Mouse (Mus musculus): Measurements from ENCODE around the gene Nfatc3. TPM values are rescaled to one million over a fixed set of nuclear protein-coding genes. Genes with fewer than 3 reads are reported as not detected.
"Not testable (repeated sequence)": the region's sequence is repeated elsewhere in the genome, so short reads cannot be mapped to it uniquely, and the experiment has no call there.

Gene Nfatc3
- 6.9 and 7.5 TPM in 2 replicates for polyA plus RNA-seq (2015; fragmentation: Nextera tagmentation; extraction: Ambion mirVana)

DNA sequence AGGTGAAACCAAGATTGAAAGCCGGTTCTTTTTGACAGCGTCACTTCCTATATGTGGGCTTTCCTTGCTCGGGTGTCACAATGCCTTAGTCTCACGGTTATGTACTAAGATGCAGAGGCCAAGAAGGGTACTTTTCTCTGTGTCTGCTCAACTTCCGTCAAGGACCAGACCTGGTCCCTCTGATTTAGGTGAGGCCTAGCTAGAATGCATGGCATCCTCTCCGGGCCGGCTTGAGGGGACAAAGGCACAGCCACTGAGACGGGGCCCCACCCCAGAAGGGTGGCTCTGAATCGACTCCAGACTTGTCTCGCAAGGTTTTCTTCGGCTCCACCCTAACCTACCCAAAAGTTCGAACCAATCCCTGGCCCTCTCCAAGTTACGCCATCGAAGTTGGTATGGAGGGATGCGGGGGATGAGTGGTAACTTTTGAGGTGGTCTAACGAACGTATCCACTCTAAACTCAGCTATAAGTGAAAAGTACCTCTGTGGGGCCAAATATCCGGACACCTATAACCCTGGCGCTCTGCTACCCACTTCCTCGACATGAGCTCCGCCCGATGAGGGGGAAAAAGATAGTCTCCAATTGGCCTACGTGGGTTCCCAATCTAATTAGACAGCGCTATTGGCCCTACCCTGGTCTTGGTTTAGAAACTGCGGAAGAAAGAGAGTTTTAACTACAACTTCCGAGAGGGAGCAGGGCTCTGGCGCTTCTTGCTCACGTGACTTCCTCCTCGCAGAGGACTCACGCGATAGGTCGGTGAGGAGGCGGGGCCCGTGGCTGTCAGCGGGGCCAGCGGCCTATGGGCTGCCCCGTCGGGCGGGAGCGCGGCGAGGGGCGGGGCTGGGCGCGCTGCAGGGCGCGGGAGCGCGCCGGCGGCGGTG, at the start of gene Nfatc3:
Gene Nfatc3 (plus strand): TSS at position 110 of the 882 bp plus-strand sequence.
- Histone ChIP-seq H3K4me3 (replicated peaks) (peak within 1 kb of the TSS; percentile 88), H3K4me2 (replicated peaks) (peak within 1 kb of the TSS; percentile 71), H3K4me1 (peaks cover 22% of the 10 kb centered on the region), H3K9ac (peak within 1 kb of the TSS; percentile 81), H3K27ac (replicated peaks) (peak within 1 kb of the TSS; percentile 98), H3K27me3 (no peaks in the 10 kb centered on the region), H3K9me3 (replicated peaks) (no peaks in the 10 kb centered on the region), H3K36me3 (peaks cover 2% of the 10 kb centered on the region; the same call in 1 of the 2 replicates)
- peak; percentile 99 for ATAC-seq (ENCODE audit: insufficient number of reproducible peaks, low FRiP score, low TSS enrichment, low read depth)
- under 1% methylated on average over 52 of the region's 52 CpGs for WGBS

DNA sequence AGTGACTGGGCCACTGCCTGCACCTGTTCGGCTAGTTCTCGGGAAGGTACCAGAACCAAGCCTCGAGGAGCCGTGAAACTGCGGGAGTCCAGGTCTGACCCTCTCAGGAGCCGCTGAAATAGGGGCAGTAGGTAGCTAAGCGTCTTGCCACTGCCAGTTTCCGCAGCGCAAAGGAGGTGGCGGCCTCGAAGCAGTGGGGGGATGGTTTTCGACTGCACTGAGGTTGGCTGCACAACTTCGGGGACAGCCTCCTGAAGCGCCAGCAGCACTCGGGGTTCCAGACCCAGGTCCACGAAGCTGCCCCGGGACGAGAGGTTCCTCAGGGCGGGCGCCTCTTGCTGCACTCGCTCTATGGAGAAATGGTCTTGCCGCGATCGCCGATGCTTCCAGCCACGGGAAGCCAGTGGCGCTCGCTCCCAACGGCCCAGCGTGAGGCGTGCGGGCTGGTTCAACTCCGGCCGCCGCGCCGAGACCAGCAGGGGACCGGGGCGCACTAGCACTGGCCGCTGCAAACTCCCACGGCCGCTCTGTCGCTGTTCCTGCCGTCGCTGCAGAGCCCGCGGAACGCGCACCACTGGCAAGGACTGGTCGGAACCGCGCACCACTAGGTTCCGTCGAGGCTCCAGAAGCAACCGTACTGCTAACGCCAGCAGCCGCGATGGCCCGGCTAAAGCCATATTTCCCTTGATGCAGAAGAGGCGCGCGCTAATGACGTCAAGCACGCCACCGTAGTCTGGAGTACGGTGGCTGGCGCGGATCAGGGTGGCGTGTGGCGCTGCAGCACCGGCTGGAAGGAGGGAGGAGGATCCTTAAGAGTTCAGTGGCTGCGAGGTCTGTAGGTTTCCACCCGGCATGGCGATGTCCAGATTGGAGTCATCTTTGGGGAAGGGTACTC, 47.6 kb upstream of the Nfatc3 start:
- peak overlapping the region; percentile 94 for H3K4me2 ChIP-seq (replicated peaks)
- H3K27ac ChIP-seq (replicated peaks), result peak overlapping the region; percentile 63
- no peaks in the 10 kb centered on the region for H3K27me3 ChIP-seq
- WGBS, result 1% methylated on average over 74 of the region's 74 CpGs
- peak overlapping the region; percentile 93 for H3K9ac ChIP-seq
- no peaks in the 10 kb centered on the region for H3K9me3 ChIP-seq (replicated peaks)
- peak; percentile 89 for ATAC-seq (ENCODE audit: insufficient number of reproducible peaks, low FRiP score, low TSS enrichment, low read depth)
- peak overlapping the region; percentile 81 for H3K4me3 ChIP-seq (replicated peaks)
- H3K36me3 ChIP-seq, result peaks cover 15% of the 10 kb centered on the region
- H3K4me1 ChIP-seq, result peaks cover 15% of the 10 kb centered on the region

DNA sequence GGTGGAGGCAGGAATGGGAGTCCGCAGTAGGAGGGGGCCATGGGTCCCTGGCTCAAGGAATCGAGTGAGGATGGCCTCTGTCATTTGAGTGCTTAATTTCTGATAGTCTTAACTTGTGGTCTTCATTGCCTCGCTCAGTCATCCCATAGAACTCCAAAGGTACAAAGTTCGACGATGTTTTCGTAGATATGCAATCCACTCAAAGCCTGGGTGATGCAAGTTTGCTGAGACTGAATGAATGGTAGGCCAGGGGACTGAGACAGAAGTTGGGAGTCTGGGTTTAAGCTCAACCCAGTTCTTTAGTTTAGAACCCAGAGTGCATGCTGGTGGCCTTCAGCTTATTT, 47.0 kb upstream of the Nfatc3 start, which contains the start of gene Ddx28:
Gene Ddx28 (minus strand): TSS at position 240 of the 344 bp plus-strand sequence.
- H3K9me3 ChIP-seq (replicated peaks), result no peaks in the 10 kb centered on the region
- 1% methylated on average over 6 of the region's 6 CpGs for WGBS
- ATAC-seq (ENCODE audit: insufficient number of reproducible peaks, low FRiP score, low TSS enrichment, low read depth), result no peak

DNA sequence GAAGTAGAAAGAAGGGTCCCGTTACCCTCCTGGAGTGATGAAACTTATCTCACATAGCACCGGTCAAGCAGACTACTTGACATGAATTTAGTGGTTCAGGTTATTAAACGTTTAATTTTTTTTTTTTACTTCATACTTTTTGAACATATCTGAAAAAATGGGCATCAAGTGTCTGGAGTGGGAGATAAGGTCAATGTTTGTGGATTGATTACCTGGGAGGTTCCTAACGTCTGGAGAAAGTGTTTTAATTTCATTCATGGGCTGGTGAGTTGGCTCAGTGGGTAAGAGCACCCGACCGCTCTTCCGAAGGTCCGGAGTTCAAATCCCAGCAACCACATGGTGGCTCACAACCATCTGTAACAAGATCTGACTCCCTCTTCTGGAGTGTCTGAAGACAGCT, 46.4 kb upstream of the Nfatc3 start:
- Histone ChIP-seq H3K4me3 (replicated peaks) (peak overlapping the region; percentile 81), H3K4me1 (peaks cover 15% of the 10 kb centered on the region), H3K4me2 (replicated peaks) (peak overlapping the region; percentile 94), H3K36me3 (peaks cover 24% of the 10 kb centered on the region)
- ATAC-seq (ENCODE audit: insufficient number of reproducible peaks, low FRiP score, low TSS enrichment, low read depth); H3K9me3 ChIP-seq (replicated peaks); H3K9ac ChIP-seq; H3K27me3 ChIP-seq; H3K27ac ChIP-seq (replicated peaks): not testable (repeated sequence)
- 81% methylated on average over 8 of the region's 8 CpGs for WGBS

More for the DNA sequence above, 47.0 kb upstream of the Nfatc3 start, which contains the start of gene Ddx28:
- peak within 1 kb of the TSS; percentile 94 for H3K4me2 ChIP-seq (replicated peaks)
- peaks cover 20% of the 10 kb centered on the region for H3K36me3 ChIP-seq
- H3K9ac ChIP-seq, result peak within 1 kb of the TSS; percentile 93
- peak within 1 kb of the TSS; percentile 63 for H3K27ac ChIP-seq (replicated peaks)
- H3K4me1 ChIP-seq, result peaks cover 15% of the 10 kb centered on the region
- H3K27me3 ChIP-seq, result no peaks in the 10 kb centered on the region
- peak within 1 kb of the TSS; percentile 81 for H3K4me3 ChIP-seq (replicated peaks)

DNA sequence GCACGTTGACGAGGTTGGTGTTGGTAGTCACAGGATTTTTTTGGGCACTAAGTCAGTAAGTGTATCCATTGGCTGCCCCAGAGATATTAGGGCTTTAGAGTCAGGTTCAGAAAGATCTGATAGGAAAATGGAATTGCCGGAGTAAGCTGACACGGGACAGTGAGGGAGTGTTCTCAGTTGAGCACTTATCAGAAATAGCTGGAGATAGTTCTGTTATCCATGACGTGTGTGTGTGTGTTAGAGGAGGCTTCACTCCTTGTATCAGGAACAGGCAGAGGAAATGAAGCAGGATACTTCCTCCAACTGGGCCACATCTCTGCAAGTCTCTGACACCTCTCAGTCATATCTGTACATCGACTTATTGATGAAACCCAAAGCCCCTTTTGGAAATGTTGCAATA, 42.4 kb upstream of the Nfatc3 start:
- Histone ChIP-seq H3K36me3 (peaks cover 42% of the 10 kb centered on the region), H3K9me3 (replicated peaks) (no peaks in the 10 kb centered on the region), H3K4me2 (replicated peaks) (no peak overlapping the region), H3K27ac (replicated peaks) (no peak overlapping the region), H3K9ac (no peak overlapping the region), H3K4me1 (no peaks in the 10 kb centered on the region), H3K27me3 (no peaks in the 10 kb centered on the region), H3K4me3 (replicated peaks) (no peak overlapping the region)
- no peak for ATAC-seq (ENCODE audit: insufficient number of reproducible peaks, low FRiP score, low TSS enrichment, low read depth)
- WGBS, result 93% methylated on average over 6 of the region's 6 CpGs

DNA sequence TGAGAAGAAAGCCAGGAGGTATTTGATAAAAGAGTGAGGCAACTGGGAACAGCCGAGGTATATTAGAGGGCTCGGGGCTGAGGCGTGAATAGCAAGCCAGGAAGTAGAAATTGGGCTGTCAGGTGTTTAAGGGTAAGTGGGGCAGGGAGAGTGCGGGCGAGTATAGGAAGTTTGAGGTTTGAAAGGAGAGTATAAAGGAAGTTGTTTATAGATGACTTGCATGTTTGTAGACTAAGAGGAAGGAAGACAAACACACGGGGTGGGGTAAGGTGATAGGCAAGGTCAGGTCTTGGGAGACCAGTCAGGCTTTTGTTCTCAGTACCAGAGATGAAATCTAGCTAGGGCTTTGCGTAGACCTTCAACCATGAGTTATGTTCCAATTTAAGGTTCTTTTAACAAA, 41.5 kb upstream of the Nfatc3 start:
- Histone ChIP-seq H3K4me1 (no peaks in the 10 kb centered on the region), H3K9me3 (replicated peaks) (no peaks in the 10 kb centered on the region), H3K4me2 (replicated peaks) (no peak overlapping the region), H3K36me3 (peaks cover 47% of the 10 kb centered on the region), H3K27ac (replicated peaks) (no peak overlapping the region), H3K4me3 (replicated peaks) (no peak overlapping the region), H3K27me3 (no peaks in the 10 kb centered on the region), H3K9ac (no peak overlapping the region)
- no peak for ATAC-seq (ENCODE audit: insufficient number of reproducible peaks, low FRiP score, low TSS enrichment, low read depth)
- 88% methylated on average over 7 of the region's 7 CpGs for WGBS

DNA sequence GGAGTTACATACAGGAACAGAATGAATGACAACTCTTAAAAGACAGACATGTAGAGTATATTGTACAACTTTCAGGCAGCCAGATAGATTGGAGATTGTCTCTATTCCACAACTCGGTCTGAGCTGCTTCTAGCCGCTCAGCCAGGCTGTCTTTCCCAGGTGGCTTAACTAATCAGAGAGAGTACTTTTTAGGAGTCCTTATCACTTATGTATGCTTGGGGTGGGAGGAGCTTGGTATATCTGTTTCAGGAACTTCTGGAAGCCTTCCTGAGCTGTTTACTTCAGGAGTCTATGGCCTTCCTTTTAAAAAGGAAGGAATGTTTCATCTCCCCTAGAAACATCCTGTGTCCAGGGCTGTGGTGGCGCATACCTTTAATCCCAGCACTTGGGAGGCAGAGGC, 40.6 kb upstream of the Nfatc3 start:
- Histone ChIP-seq H3K27me3 (no peaks in the 10 kb centered on the region), H3K4me2 (replicated peaks) (no peak overlapping the region), H3K36me3 (peaks cover 47% of the 10 kb centered on the region), H3K27ac (replicated peaks) (no peak overlapping the region), H3K9me3 (replicated peaks) (no peaks in the 10 kb centered on the region), H3K4me1 (no peaks in the 10 kb centered on the region), H3K4me3 (replicated peaks) (no peak overlapping the region), H3K9ac (no peak overlapping the region)
- 87% methylated on average over 3 of the region's 3 CpGs for WGBS
- no peak for ATAC-seq (ENCODE audit: insufficient number of reproducible peaks, low FRiP score, low TSS enrichment, low read depth)

DNA sequence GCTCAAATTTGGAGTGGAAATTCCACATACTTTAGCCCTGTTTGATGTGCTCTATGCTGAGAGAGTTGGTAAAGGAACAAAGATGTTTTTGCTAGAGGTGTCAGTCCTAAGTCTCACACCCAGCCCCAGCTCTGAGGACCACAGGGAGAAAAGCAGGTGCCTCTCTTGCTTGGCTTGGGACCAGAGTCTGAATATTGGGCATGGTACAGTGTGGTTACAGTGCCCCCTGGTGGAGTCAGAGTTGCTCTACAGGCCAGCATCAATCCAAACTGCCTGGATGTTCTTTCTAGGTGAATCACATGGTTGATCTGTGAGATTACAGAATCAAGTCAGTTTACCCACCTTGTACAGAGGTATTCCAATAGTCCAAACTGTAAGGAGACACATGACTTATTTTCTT, 36.2 kb upstream of the Nfatc3 start:
- Histone ChIP-seq H3K4me3 (replicated peaks) (no peak overlapping the region), H3K36me3 (peaks cover 47% of the 10 kb centered on the region), H3K27me3 (no peaks in the 10 kb centered on the region), H3K4me1 (no peaks in the 10 kb centered on the region), H3K9ac (no peak overlapping the region), H3K27ac (replicated peaks) (no peak overlapping the region), H3K9me3 (replicated peaks) (no peaks in the 10 kb centered on the region), H3K4me2 (replicated peaks) (no peak overlapping the region)
- ATAC-seq (ENCODE audit: insufficient number of reproducible peaks, low FRiP score, low TSS enrichment, low read depth), result no peak

DNA sequence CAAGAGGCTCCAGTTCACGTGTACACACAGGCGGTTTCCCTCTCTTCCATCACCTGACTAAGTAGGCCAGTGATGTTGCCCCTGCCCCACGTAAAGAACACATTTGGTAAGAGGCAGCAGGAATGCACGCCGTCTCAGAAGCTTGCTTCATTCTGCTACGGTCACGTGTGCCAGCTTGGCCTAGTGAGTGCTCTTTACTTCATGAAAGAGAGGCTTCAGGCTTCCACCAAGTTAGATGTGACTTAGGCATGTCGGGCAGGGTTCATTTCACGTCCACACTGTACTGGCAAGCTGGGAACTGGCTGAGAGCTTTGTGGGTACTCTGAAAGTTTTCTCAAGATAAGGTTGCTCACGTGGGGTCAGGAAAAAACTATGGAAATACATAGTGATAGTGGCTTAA, 19.9 kb upstream of the Nfatc3 start:
- ATAC-seq (ENCODE audit: insufficient number of reproducible peaks, low FRiP score, low TSS enrichment, low read depth), result no peak
- Histone ChIP-seq H3K4me1 (no peaks in the 10 kb centered on the region), H3K4me3 (replicated peaks) (no peak overlapping the region), H3K9me3 (replicated peaks) (no peaks in the 10 kb centered on the region), H3K4me2 (replicated peaks) (no peak overlapping the region), H3K27ac (replicated peaks) (no peak overlapping the region), H3K36me3 (peaks cover 19% of the 10 kb centered on the region), H3K27me3 (no peaks in the 10 kb centered on the region), H3K9ac (no peak overlapping the region)
- 89% methylated on average over 10 of the region's 10 CpGs for WGBS

DNA sequence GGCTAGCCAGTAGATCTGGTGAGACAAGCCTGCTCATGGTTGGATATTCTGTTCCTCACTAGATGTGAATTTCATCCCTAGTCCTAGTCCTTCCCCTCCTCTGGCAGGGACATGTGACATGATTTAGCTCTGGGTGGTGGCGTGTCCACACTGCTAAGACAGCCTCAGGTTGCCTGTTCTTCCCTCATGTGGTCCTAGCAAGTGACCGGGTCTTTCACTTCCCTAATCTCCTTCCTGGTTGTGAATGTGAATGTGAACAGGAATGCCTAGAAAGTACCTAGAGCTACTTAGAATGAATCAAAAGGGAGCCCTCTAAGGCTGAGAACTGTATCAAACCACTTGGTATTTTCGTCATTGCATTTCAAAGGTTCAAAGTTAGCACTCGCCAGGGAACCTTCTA, 19.0 kb upstream of the Nfatc3 start:
- no peaks in the 10 kb centered on the region for H3K9me3 ChIP-seq (replicated peaks)
- H3K27me3 ChIP-seq, result no peaks in the 10 kb centered on the region
- H3K36me3 ChIP-seq, result peaks cover 16% of the 10 kb centered on the region
- WGBS, result 82% methylated on average over 4 of the region's 4 CpGs
- no peak overlapping the region for H3K4me2 ChIP-seq (replicated peaks)
- no peak overlapping the region for H3K27ac ChIP-seq (replicated peaks)
- H3K9ac ChIP-seq, result no peak overlapping the region
- ATAC-seq (ENCODE audit: insufficient number of reproducible peaks, low FRiP score, low TSS enrichment, low read depth), result no peak
- H3K4me1 ChIP-seq, result no peaks in the 10 kb centered on the region
- H3K4me3 ChIP-seq (replicated peaks), result no peak overlapping the region

DNA sequence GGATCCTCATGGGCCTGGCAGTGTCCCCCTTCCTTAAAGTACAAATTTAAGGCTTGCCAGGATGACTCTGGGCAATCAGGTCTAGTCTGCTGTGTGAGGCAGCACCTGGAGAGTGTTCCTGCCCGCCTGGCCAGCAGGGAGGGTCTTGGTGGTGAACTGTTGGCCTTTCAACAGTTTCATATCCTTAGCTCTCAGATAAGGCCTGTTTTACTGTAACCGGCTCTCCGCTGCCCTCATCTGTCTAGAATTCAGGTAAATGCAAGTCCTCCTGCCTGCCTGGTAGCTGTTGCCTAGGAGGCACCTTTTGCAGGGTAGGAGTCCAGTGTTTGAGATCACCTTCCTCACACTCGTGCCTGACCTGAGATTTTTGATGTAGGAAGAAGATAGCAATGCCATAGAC, 18.4 kb upstream of the Nfatc3 start:
- no peak overlapping the region for H3K4me2 ChIP-seq (replicated peaks)
- peaks cover 21% of the 10 kb centered on the region for H3K36me3 ChIP-seq
- no peak for ATAC-seq (ENCODE audit: insufficient number of reproducible peaks, low FRiP score, low TSS enrichment, low read depth)
- no peaks in the 10 kb centered on the region for H3K9me3 ChIP-seq (replicated peaks)
- H3K27ac ChIP-seq (replicated peaks), result no peak overlapping the region
- H3K4me1 ChIP-seq, result no peaks in the 10 kb centered on the region
- 68% methylated on average over 4 of the region's 4 CpGs for WGBS
- H3K27me3 ChIP-seq, result no peaks in the 10 kb centered on the region
- H3K4me3 ChIP-seq (replicated peaks), result no peak overlapping the region
- no peak overlapping the region for H3K9ac ChIP-seq
